Mouse (Mus musculus) megakaryocyte, embryonic 14.5 days (primary cell): ENCODE measurements at regions not wholly inside any gene's neighbourhood (a gene's known extent, or its start where the extent isn't known, plus 50 kb on each side); places are given as distances from the start of the nearest gene placed in this dataset.

Source experiments
- FLI1 ChIP-seq: IDR thresholded peaks from 2 replicates; pipeline ENCODE4 v1.6.1; 2012; ENCODE audit warnings: low read length, inconsistent platforms, mixed read lengths
- GATA1 ChIP-seq: IDR thresholded peaks from 3 replicates; pipeline ENCODE4 v1.6.1; 2012; ENCODE audit warnings: mixed read lengths, low read length, inconsistent platforms, borderline replicate concordance

DNA sequence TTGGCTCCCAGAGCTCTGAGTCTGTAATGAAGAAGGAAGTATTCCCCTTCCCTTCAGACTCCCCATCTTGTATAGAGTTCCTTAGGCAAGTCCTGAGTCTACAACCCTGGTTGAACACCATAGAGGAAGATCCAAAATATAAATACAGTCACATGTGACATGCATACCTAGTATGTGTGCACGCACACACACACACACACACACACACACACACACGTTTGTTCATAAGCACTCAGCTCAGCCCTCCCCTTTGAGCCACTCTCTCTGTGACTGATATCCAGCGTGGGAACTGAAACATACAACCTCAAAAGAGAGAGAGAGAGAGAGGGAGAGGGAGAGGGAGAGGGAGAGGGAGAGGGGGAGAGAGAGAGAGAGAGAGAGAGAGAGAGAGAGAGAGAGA lies 110.8 kb upstream of the Ppp1r26 start:
- TF ChIP-seq GATA1 (no peak), FLI1 (no peak)
